Mouse (Mus musculus): ENCODE results near the gene Ppp1cc.

DNA sequence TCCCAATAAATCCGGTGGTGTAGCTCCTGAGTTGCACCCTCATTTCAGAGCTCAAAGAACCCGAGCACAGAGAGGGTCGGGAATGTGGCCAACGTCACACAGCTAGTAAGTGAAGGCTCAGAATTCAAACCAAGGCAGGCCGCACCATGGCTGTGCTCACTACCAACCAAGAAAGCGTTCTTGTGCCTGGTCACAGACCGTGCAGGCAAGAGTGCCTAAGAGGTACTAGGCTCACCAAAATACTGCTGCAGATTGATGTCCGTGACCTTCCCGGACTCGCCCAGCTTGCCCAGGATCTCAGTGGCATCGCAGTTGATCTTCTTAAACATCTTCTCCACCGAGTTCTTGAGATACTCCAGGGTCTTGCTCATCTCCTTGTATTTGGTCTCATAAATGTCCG lies 47.5 kb upstream of the Ppp1cc start:
- TF ChIP-seq CTCF (IDR thresholded peaks at IDR 0.05; ENCODE audit: low read depth, low read length) (no peak), EP300 (IDR thresholded peaks at IDR 0.05; ENCODE audit: insufficient read depth, low read depth, low read length) (no peak)
